Mouse (Mus musculus) liver, embryonic 13.5 days (tissue): ENCODE results near the gene Clic4. TPM values are rescaled to one million over a fixed set of nuclear protein-coding genes. Genes with fewer than 3 reads are reported as not detected.
A peak's percentile ranks its signal among the peaks of the same experiment; 100 is the strongest.
"Not testable (repeated sequence)": the region's sequence is repeated elsewhere in the genome, so short reads cannot be mapped to it uniquely, and the experiment has no call there.

Source experiments
- ATAC-seq: fragments of 200-750 bp; cut with Nextera tagmentation; 2 replicates; pipeline ENCODE4 v1.8.0; 2017; ENCODE audit warnings: low read depth, mild to moderate bottlenecking, moderate number of reproducible peaks, moderate library complexity
- DNase-seq: peaks from one replicate; pipeline ENCODE4 v3.0.0; 2022
- H3K27ac ChIP-seq: fragments of 300-500 bp; sonication (generic); 2 replicates; pipeline ENCODE4 v1.5.1; 2015; ENCODE audit warnings: moderate library complexity, mild to moderate bottlenecking, inconsistent platforms
- H3K27me3 ChIP-seq: fragments of 300-500 bp; sonication (generic); 2 replicates; pipeline ENCODE4 v1.6.1; 2015; ENCODE audit warnings: mild to moderate bottlenecking, inconsistent platforms
- H3K36me3 ChIP-seq: fragments of 300-500 bp; sonication (generic); 2 replicates; pipeline ENCODE4 v1.6.1; 2015; ENCODE audit warnings: mild to moderate bottlenecking, inconsistent platforms
- H3K4me1 ChIP-seq: fragments of 300-500 bp; sonication (generic); replicated peaks from 2 replicates; pipeline ENCODE4 v1.6.1; 2015; ENCODE audit warnings: inconsistent platforms
- H3K4me2 ChIP-seq: fragments of 300-500 bp; sonication (generic); 2 replicates; pipeline ENCODE4 v1.6.1; 2015; ENCODE audit warnings: inconsistent platforms, mild to moderate bottlenecking, moderate library complexity
- H3K4me3 ChIP-seq: fragments of 300-500 bp; sonication (generic); replicated peaks from 2 replicates; pipeline ENCODE4 v1.5.1; 2015; ENCODE audit warnings: mild to moderate bottlenecking, inconsistent platforms
- H3K9ac ChIP-seq: fragments of 300-500 bp; sonication (generic); 2 replicates; pipeline ENCODE4 v1.6.1; 2015; ENCODE audit warnings: mild to moderate bottlenecking, inconsistent platforms
- H3K9me3 ChIP-seq: fragments of 300-500 bp; sonication (generic); replicated peaks from 2 replicates; pipeline ENCODE4 v1.6.1; 2016; ENCODE audit warnings: inconsistent platforms
- WGBS: fragments of 180-500 bp; shearing (Covaris S2); methylation state at CpG from one replicate; pipeline ENCODE4 v1.1.7; 2015; ENCODE audit not compliant: insufficient replicate concordance; 5-methylcytosine and 5-hydroxymethylcytosine counted together
- polyA plus RNA-seq: library from polyadenylated mRNA; unstranded; fragments of >200 nt; fragmentation: Nextera tagmentation; extraction: Ambion mirVana; gene quantifications from 2 replicates; pipeline ENCODE4 v1.2.1, GENCODE M21; 2015

Gene Clic4
- polyA plus RNA-seq, 1 experiment from 2014 or later, result 109 TPM

- not testable (repeated sequence) for H3K4me1 ChIP-seq, DNase-seq
- 85% methylated on average over 7 of the region's 13 CpGs for WGBS
These were observed 88.3 kb downstream of the Clic4 start for GRCm38 (mm10) chr4:135184277-135184676.

GRCm38 (mm10) chr4:135181819-135182218, 90.8 kb downstream of the Clic4 start:
- ATAC-seq (no peak), DNase-seq (no peak)
- H3K36me3 ChIP-seq, result no peaks in the 10 kb centered on the region
- 48% methylated on average over 4 of the region's 4 CpGs for WGBS
- no peak overlapping the region for H3K4me2 ChIP-seq
- H3K4me1 ChIP-seq, result peaks cover 6% of the 10 kb centered on the region; the same call in 1 of the 2 replicates
- H3K9ac ChIP-seq, result no peak overlapping the region
- no peak overlapping the region for H3K27ac ChIP-seq
- no peaks in the 10 kb centered on the region for H3K9me3 ChIP-seq
- H3K4me3 ChIP-seq, result no peak overlapping the region
- H3K27me3 ChIP-seq, result no peaks in the 10 kb centered on the region

More at GRCm38 (mm10) chr4:135184277-135184676, 88.3 kb downstream of the Clic4 start:
- H3K27ac ChIP-seq, ATAC-seq, H3K4me3 ChIP-seq, H3K4me2 ChIP-seq, H3K9ac ChIP-seq, H3K27me3 ChIP-seq, H3K36me3 ChIP-seq, H3K9me3 ChIP-seq: not testable (repeated sequence)

- Histone ChIP-seq H3K4me1 (peaks cover 14% of the 10 kb centered on the region; the same call in 1 of the 2 replicates), H3K27ac (no peak overlapping the region), H3K36me3 (no peaks in the 10 kb centered on the region), H3K27me3 (peaks cover 18% of the 10 kb centered on the region; the same call in 1 of the 2 replicates), H3K4me2 (no peak overlapping the region), H3K9ac (no peak overlapping the region), H3K9me3 (no peaks in the 10 kb centered on the region), H3K4me3 (no peak overlapping the region)
- WGBS, result 12% methylated on average over 5 of the region's 5 CpGs
- ATAC-seq (0 out of 2 replicates have a peak, but pooled peaks have one; percentile 18), DNase-seq (no peak)
These were observed 93.5 kb downstream of the Clic4 start for GRCm38 (mm10) chr4:135179077-135179481.

- DNase-seq (no peak), ATAC-seq (no peak)
- Histone ChIP-seq H3K9ac (no peak overlapping the region), H3K4me1 (peaks cover 14% of the 10 kb centered on the region; the same call in 1 of the 2 replicates), H3K9me3 (no peaks in the 10 kb centered on the region), H3K36me3 (no peaks in the 10 kb centered on the region), H3K27me3 (peaks cover 30% of the 10 kb centered on the region), H3K4me3 (no peak overlapping the region), H3K4me2 (no peak overlapping the region), H3K27ac (no peak overlapping the region)
These were observed 95.0 kb downstream of the Clic4 start for GRCm38 (mm10) chr4:135177568-135177967.

- 52% methylated on average over 37 of the region's 38 CpGs for WGBS
- H3K4me2 ChIP-seq, result peak overlapping the region; percentile 27
- no peaks in the 10 kb centered on the region for H3K9me3 ChIP-seq
- DNase-seq, result no peak
- no peak overlapping the region for H3K4me3 ChIP-seq
- H3K9ac ChIP-seq, result no peak overlapping the region
- H3K4me1 ChIP-seq, result peaks cover 29% of the 10 kb centered on the region
- ATAC-seq, result no peak
- no peaks in the 10 kb centered on the region for H3K36me3 ChIP-seq
- peaks cover 30% of the 10 kb centered on the region for H3K27me3 ChIP-seq
- H3K27ac ChIP-seq, result no peak overlapping the region
These were observed 97.1 kb downstream of the Clic4 start for GRCm38 (mm10) chr4:135175406-135176120.

GRCm38 (mm10) chr4:135171304-135171875, 101.2 kb downstream of the Clic4 start:
- peaks cover 49% of the 10 kb centered on the region for H3K27me3 ChIP-seq
- no peak overlapping the region for H3K27ac ChIP-seq
- ATAC-seq (peak; percentile 83), DNase-seq (no peak)
- 45% methylated on average over 12 of the region's 12 CpGs for WGBS
- peaks cover 50% of the 10 kb centered on the region for H3K4me1 ChIP-seq
- no peaks in the 10 kb centered on the region for H3K9me3 ChIP-seq
- no peak overlapping the region for H3K9ac ChIP-seq
- H3K4me2 ChIP-seq, result no peak overlapping the region
- H3K36me3 ChIP-seq, result no peaks in the 10 kb centered on the region
- no peak overlapping the region for H3K4me3 ChIP-seq

GRCm38 (mm10) chr4:135169501-135169900, 103.1 kb downstream of the Clic4 start:
- Histone ChIP-seq H3K4me1 (peaks cover 52% of the 10 kb centered on the region), H3K36me3 (no peaks in the 10 kb centered on the region), H3K9ac (no peak overlapping the region), H3K27ac (no peak overlapping the region), H3K4me3 (no peak overlapping the region), H3K9me3 (no peaks in the 10 kb centered on the region), H3K27me3 (peaks cover 53% of the 10 kb centered on the region), H3K4me2 (no peak overlapping the region)
- DNase-seq (no peak), ATAC-seq (no peak)
- WGBS, result 66% methylated on average over 4 of the region's 4 CpGs

- ATAC-seq, result no peak
- H3K9ac ChIP-seq, result no peak overlapping the region
- 69% methylated on average over 10 of the region's 10 CpGs for WGBS
- H3K9me3 ChIP-seq, result no peaks in the 10 kb centered on the region
- no peak for DNase-seq
- peaks cover 52% of the 10 kb centered on the region for H3K4me1 ChIP-seq
- no peak overlapping the region for H3K4me3 ChIP-seq
- no peaks in the 10 kb centered on the region for H3K36me3 ChIP-seq
- peaks cover 51% of the 10 kb centered on the region for H3K27me3 ChIP-seq
- no peak overlapping the region for H3K27ac ChIP-seq
- H3K4me2 ChIP-seq, result no peak overlapping the region
These were observed 103.5 kb downstream of the Clic4 start for GRCm38 (mm10) chr4:135169096-135169495.

- H3K4me2 ChIP-seq, result peak overlapping the region; percentile 13; the same call in 1 of the 2 replicates
- peaks cover 52% of the 10 kb centered on the region for H3K4me1 ChIP-seq
- H3K36me3 ChIP-seq, result no peaks in the 10 kb centered on the region
- no peak overlapping the region for H3K4me3 ChIP-seq
- peak overlapping the region; percentile 39; the same call in 1 of the 2 replicates for H3K9ac ChIP-seq
- DNase-seq (peak; percentile 38), ATAC-seq (peak; percentile 59)
- H3K9me3 ChIP-seq, result no peaks in the 10 kb centered on the region
- WGBS, result 26% methylated on average over 7 of the region's 7 CpGs
- H3K27me3 ChIP-seq, result peaks cover 47% of the 10 kb centered on the region
- H3K27ac ChIP-seq, result peak overlapping the region; percentile 52
These were observed 104.6 kb downstream of the Clic4 start for GRCm38 (mm10) chr4:135167816-135168527.

GRCm38 (mm10) chr4:135166413-135167225, 106.0 kb downstream of the Clic4 start:
- Histone ChIP-seq H3K27me3 (peaks cover 45% of the 10 kb centered on the region), H3K4me2 (peak overlapping the region; percentile 28; the same call in 1 of the 2 replicates), H3K27ac (peak overlapping the region; percentile 51; the same call in 1 of the 2 replicates), H3K9ac (no peak overlapping the region), H3K9me3 (no peaks in the 10 kb centered on the region), H3K4me3 (no peak overlapping the region), H3K36me3 (no peaks in the 10 kb centered on the region), H3K4me1 (peaks cover 46% of the 10 kb centered on the region)
- DNase-seq (no peak), ATAC-seq (0 out of 2 replicates have a peak, but pooled peaks have one; percentile 29)
- WGBS, result 33% methylated on average over 23 of the region's 23 CpGs

- 58% methylated on average over 6 of the region's 6 CpGs for WGBS
- Histone ChIP-seq H3K4me1 (peaks cover 37% of the 10 kb centered on the region), H3K27ac (no peak overlapping the region), H3K36me3 (no peaks in the 10 kb centered on the region), H3K27me3 (peaks cover 45% of the 10 kb centered on the region), H3K9me3 (no peaks in the 10 kb centered on the region), H3K4me3 (no peak overlapping the region), H3K4me2 (no peak overlapping the region), H3K9ac (no peak overlapping the region)
- ATAC-seq (no peak), DNase-seq (no peak)
These were observed 106.9 kb downstream of the Clic4 start for GRCm38 (mm10) chr4:135165761-135166160.
